Mouse (Mus musculus): ENCODE measurements around the gene Skap2.

GRCm38 (mm10) chr6:52011559-52012408, 565 bp downstream of the Skap2 start:
- TF ChIP-seq CTCF (IDR thresholded peaks at IDR 0.05; ENCODE audit: borderline replicate concordance, control insufficient read depth, extremely low read depth, insufficient read depth, low read length, poor library complexity) (no peak), POLR2A (IDR thresholded peaks at IDR 0.05; ENCODE audit: control insufficient read depth, extremely low read depth, insufficient read depth, low read length, poor library complexity) (no peak)

All from thymus, adult 2 months (tissue).